Mouse (Mus musculus): ENCODE measurements around the gene Itga6. TPM values are rescaled to one million over a fixed set of nuclear protein-coding genes. Genes with fewer than 3 reads are reported as not detected.

Itga6 gene
- polyA plus RNA-seq, 1 experiment from 2014 or later: 32.1 TPM

DNA sequence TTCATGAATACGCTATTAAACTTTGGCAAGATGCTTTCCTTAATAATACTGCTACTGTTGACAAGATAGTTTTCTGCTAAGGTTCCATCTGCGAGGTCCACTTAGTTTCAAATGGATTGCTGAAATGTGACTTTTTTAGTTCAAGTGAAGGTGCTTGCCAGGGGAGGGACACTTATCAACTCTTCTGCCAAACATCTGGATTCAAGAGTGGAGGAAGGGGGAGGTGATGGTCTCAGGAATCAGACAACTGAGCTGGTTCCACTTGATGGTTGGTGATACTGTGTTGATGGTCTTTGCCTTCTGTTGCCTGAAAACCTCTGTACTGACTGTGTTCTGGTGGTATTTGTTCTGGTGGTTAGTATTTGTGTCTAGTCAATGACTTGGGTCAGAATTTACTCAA is 129.0 kb downstream of the Itga6 start:
- no peak overlapping the region for H3K27ac ChIP-seq (ENCODE audit: low read depth, low read length)

DNA sequence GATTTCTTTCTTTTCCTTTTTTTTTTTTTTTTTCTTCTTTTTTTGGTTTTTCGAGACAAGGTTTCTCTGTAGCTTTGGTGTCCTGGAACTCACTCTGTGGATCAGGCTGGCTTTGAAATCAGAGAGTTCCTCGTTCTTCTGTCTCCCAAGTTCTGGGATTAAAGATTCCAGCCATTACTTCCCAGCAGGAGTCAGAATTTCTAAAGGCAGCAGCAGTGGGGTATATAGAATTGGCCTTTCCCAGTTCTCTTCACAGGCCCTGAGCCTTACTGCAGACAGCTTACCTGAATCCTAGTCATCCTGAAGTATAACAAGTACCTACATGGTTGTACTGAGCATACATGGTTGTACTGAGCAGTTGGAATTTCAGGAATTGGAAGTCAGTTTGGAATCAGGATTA is 129.4 kb downstream of the Itga6 start:
- H3K4me1 ChIP-seq (replicated peaks; ENCODE audit: control insufficient read depth, insufficient read depth, low read length): no peaks in the 10 kb centered on the region
- no peaks in the 10 kb centered on the region for H3K9me3 ChIP-seq (ENCODE audit: control insufficient read depth)
- no peak overlapping the region for H3K4me2 ChIP-seq (replicated peaks; ENCODE audit: low read depth)
- ATAC-seq: no peak
- H3K4me3 ChIP-seq (ENCODE audit: low read depth, low read length): no peak overlapping the region
- no peak overlapping the region for H3K27ac ChIP-seq (ENCODE audit: low read depth, low read length)
- H3K9ac ChIP-seq (ENCODE audit: low read depth, low read length): no peak overlapping the region
- TF ChIP-seq CTCF (IDR thresholded peaks at IDR 0.05; ENCODE audit: low read depth): no peak
- 80% methylated on average over 2 of the region's 2 CpGs for WGBS
- no peaks in the 10 kb centered on the region for H3K27me3 ChIP-seq (replicated peaks; ENCODE audit: control insufficient read depth, insufficient read depth, low read length)
- H3K36me3 ChIP-seq (ENCODE audit: control insufficient read depth, insufficient read depth): no peaks in the 10 kb centered on the region

More for the DNA sequence above, 129.0 kb downstream of the Itga6 start:
- no peak for ATAC-seq
- Histone ChIP-seq H3K36me3 (ENCODE audit: control insufficient read depth, insufficient read depth) (no peaks in the 10 kb centered on the region), H3K27me3 (replicated peaks; ENCODE audit: control insufficient read depth, insufficient read depth, low read length) (no peaks in the 10 kb centered on the region), H3K4me1 (replicated peaks; ENCODE audit: control insufficient read depth, insufficient read depth, low read length) (no peaks in the 10 kb centered on the region), H3K4me2 (replicated peaks; ENCODE audit: low read depth) (peak overlapping the region; percentile 90), H3K9ac (ENCODE audit: low read depth, low read length) (no peak overlapping the region), H3K4me3 (ENCODE audit: low read depth, low read length) (peak overlapping the region; percentile 78; the same call in 1 of the 2 replicates), H3K9me3 (ENCODE audit: control insufficient read depth) (no peaks in the 10 kb centered on the region)
- 64% methylated on average over 2 of the region's 2 CpGs for WGBS
- TF ChIP-seq CTCF (IDR thresholded peaks at IDR 0.05; ENCODE audit: low read depth): no peak

DNA sequence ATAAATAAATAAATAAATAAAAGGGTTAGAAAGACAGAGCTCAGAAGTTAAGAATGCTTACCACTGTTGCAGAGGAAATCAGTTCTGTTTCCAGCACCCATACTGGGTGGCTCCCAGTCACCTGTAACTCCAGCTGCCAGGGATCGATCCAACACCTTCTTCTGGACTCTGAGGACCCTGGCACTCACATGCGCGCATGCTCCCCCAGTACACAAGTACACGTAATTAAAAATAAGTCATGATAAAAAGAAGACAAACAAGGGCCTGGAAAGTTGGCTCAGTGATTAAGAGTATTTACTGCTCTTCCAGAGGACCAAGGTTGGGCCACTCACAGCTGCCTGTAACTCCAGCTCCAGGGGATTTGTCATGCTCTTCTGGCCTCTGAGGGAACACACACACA is 132.4 kb downstream of the Itga6 start:
- Histone ChIP-seq H3K4me1 (replicated peaks; ENCODE audit: control insufficient read depth, insufficient read depth, low read length) (no peaks in the 10 kb centered on the region), H3K27ac (ENCODE audit: low read depth, low read length) (no peak overlapping the region), H3K4me3 (ENCODE audit: low read depth, low read length) (no peak overlapping the region), H3K9ac (ENCODE audit: low read depth, low read length) (no peak overlapping the region), H3K4me2 (replicated peaks; ENCODE audit: low read depth) (no peak overlapping the region), H3K27me3 (replicated peaks; ENCODE audit: control insufficient read depth, insufficient read depth, low read length) (no peaks in the 10 kb centered on the region), H3K9me3 (ENCODE audit: control insufficient read depth) (no peaks in the 10 kb centered on the region), H3K36me3 (ENCODE audit: control insufficient read depth, insufficient read depth) (peaks cover 10% of the 10 kb centered on the region)
- ATAC-seq: no peak
- TF ChIP-seq CTCF (IDR thresholded peaks at IDR 0.05; ENCODE audit: low read depth): no peak
- 89% methylated on average over 4 of the region's 4 CpGs for WGBS

DNA sequence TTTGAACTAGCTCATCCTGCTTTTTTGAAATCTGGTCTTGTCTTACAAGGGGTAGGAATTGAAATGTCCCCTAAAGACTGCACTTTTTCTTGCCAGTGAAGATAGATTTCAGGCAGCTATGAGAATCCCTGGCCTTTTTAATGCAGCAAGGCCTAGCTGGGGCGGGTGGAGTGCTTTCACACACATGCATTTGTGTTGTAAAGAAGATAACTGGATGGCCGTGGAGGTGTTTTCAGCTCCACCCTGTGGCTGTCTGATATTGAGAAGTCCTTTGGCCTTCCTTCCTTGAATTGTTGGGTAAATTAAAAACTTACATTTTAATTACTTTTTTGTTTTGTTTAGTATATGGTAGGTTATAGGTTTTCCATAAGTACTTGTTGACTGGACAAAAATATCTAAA is 133.0 kb downstream of the Itga6 start:
- no peak for ATAC-seq
- no peak overlapping the region for H3K4me3 ChIP-seq (ENCODE audit: low read depth, low read length)

DNA sequence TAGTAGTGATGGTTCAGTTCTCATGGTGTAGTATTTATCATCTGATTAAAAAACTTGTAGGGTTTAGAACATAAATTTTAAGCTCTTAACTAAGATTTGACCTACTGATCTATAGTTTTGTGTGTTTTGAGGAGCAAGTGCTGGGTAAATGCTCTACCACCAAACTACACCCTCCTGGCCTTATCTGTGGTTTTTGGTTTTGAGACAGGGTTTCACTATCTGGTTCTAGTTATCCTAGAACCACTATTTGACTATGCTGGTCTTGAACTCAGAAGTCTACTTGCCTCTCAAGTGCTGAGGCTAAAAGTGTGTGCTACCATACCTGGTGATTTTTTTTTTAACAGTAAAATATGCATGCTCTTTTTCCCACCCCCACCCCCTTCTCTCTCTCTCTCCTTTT is 133.5 kb downstream of the Itga6 start:
- TF ChIP-seq CTCF (IDR thresholded peaks at IDR 0.05; ENCODE audit: low read depth): no peak
- ATAC-seq: no peak
- H3K9me3 ChIP-seq (ENCODE audit: control insufficient read depth): no peaks in the 10 kb centered on the region
- no peaks in the 10 kb centered on the region for H3K4me1 ChIP-seq (replicated peaks; ENCODE audit: control insufficient read depth, insufficient read depth, low read length)
- H3K9ac ChIP-seq (ENCODE audit: low read depth, low read length): no peak overlapping the region
- no peak overlapping the region for H3K4me2 ChIP-seq (replicated peaks; ENCODE audit: low read depth)
- H3K27me3 ChIP-seq (replicated peaks; ENCODE audit: control insufficient read depth, insufficient read depth, low read length): no peaks in the 10 kb centered on the region
- H3K36me3 ChIP-seq (ENCODE audit: control insufficient read depth, insufficient read depth): peaks cover 14% of the 10 kb centered on the region
- H3K4me3 ChIP-seq (ENCODE audit: low read depth, low read length): no peak overlapping the region
- H3K27ac ChIP-seq (ENCODE audit: low read depth, low read length): no peak overlapping the region

More for the DNA sequence above, 133.0 kb downstream of the Itga6 start:
- H3K27me3 ChIP-seq (replicated peaks; ENCODE audit: control insufficient read depth, insufficient read depth, low read length): no peaks in the 10 kb centered on the region
- H3K4me2 ChIP-seq (replicated peaks; ENCODE audit: low read depth): no peak overlapping the region
- TF ChIP-seq CTCF (IDR thresholded peaks at IDR 0.05; ENCODE audit: low read depth): 0 out of 2 replicates have a peak, but pooled peaks have one; percentile 14
- H3K9ac ChIP-seq (ENCODE audit: low read depth, low read length): no peak overlapping the region
- H3K27ac ChIP-seq (ENCODE audit: low read depth, low read length): no peak overlapping the region
- WGBS: 44% methylated on average over 2 of the region's 2 CpGs
- no peaks in the 10 kb centered on the region for H3K9me3 ChIP-seq (ENCODE audit: control insufficient read depth)
- H3K4me1 ChIP-seq (replicated peaks; ENCODE audit: control insufficient read depth, insufficient read depth, low read length): no peaks in the 10 kb centered on the region
- peaks cover 11% of the 10 kb centered on the region for H3K36me3 ChIP-seq (ENCODE audit: control insufficient read depth, insufficient read depth)

DNA sequence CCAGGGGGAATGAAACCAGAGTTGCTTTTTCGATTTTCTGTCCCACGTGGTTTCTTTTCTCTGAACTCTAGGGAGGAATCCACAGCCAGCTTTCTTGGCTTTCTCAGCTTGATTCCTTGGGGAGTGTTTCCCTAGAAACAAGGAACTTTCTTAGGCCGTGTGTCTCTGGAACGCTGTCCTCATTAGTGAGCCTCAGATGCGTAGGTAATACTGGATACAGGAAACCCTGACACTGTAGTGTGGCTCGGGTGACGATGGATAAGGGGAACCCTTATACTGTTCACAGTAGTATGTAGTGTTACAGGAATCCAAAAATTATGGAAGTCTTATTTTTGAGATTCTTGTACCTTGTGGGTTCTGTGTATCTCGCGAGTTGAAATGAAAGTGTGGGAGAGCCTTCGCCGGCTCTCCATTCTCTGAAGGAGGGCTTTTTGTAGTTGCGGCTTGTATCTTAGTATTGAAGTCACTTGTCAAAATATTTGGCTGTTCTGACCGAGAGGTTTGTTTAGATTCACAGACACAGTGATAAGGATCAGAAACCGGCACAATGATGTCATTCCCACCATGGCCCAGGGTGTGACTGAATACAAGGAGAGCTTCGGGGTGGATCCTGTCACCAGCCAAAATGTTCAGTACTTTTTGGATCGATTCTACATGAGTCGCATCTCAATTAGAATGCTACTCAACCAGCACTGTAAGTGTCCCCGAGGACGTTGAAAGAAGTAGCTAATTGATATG is 137.7 kb downstream of the Itga6 start:
- no peak for ATAC-seq
- peaks cover 14% of the 10 kb centered on the region for H3K36me3 ChIP-seq (ENCODE audit: control insufficient read depth, insufficient read depth)
- H3K9me3 ChIP-seq (ENCODE audit: control insufficient read depth): no peaks in the 10 kb centered on the region
- H3K4me3 ChIP-seq (ENCODE audit: low read depth, low read length): no peak overlapping the region
- no peak overlapping the region for H3K4me2 ChIP-seq (replicated peaks; ENCODE audit: low read depth)
- H3K27me3 ChIP-seq (replicated peaks; ENCODE audit: control insufficient read depth, insufficient read depth, low read length): no peaks in the 10 kb centered on the region
- no peak for TF ChIP-seq CTCF (IDR thresholded peaks at IDR 0.05; ENCODE audit: low read depth)
- no peak overlapping the region for H3K27ac ChIP-seq (ENCODE audit: low read depth, low read length)
- no peaks in the 10 kb centered on the region for H3K4me1 ChIP-seq (replicated peaks; ENCODE audit: control insufficient read depth, insufficient read depth, low read length)
- WGBS: 84% methylated on average over 19 of the region's 19 CpGs
- no peak overlapping the region for H3K9ac ChIP-seq (ENCODE audit: low read depth, low read length)

All from intestine, postnatal 0 days (tissue).